Mouse (Mus musculus): ENCODE data around the gene Atox1.

DNA sequence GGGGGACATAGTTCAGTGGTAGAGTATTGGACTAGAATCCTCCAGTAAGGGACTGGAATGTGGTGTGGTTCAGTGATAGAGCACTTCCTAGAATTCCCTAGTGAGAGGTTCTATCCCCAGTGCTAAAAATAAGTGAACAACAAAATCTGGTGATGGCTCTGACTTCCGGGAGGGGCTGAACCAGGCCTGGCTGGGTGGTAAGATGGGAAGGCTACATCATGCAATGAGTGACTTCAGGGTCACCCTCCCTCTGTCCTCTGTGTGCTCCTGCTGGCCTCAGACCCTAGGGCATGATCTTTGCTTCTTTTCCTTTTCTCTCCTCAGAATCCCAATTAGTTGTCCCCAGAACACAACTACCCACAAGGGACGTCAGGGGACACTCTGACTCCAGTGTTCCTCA, 64.0 kb downstream of the Atox1 start:
- TF ChIP-seq POLR2A (IDR thresholded peaks at IDR 0.05; ENCODE audit: extremely low read depth, insufficient read depth, low read length) (no peak), CTCF (IDR thresholded peaks at IDR 0.05; ENCODE audit: extremely low read depth, insufficient read depth, low read length) (no peak)

Data from cortical plate, adult 2 months (tissue).